20 mouse cellular contexts compared by ENCODE assay signal in genomic region chr2:122361868-122362621, GRCm38 (mm10). TPM values are rescaled to one million over a fixed set of nuclear protein-coding genes. Genes with fewer than 3 reads are reported as not detected.
A peak's percentile ranks its signal among the peaks of the same experiment; 100 is the strongest.
DNase-seq lines count a peak whose midpoint lies in the region; ATAC-seq lines count a peak whose summit lies in the region.
"Had no signal": no experiment of that assay in that cellular context is flagged by ENCODE, and none has a peak within 500 bp of the region (broad histone marks: within the 10 kb centered on the region; RNA-seq: fewer than 3 reads in every experiment).

No protein-coding gene starts in this region.

- peaks cover 54% of the 10 kb centered on the region for H3K36me3 ChIP-seq in limb, embryonic 12.5 days
- peaks cover 75% of the 10 kb centered on the region for H3K36me3 ChIP-seq in limb, embryonic 10.5 days
- peaks cover 36% of the 10 kb centered on the region for H3K36me3 ChIP-seq in midbrain, embryonic 13.5 days
- H3K36me3 ChIP-seq: heart, embryonic 15.5 days had no signal

- ATAC-seq in cerebellum, adult (ENCODE audit: insufficient number of reproducible peaks, low FRiP score, low TSS enrichment): no peak
- ATAC-seq in limb, embryonic 12.5 days (ENCODE audit: insufficient number of reproducible peaks, insufficient read depth, low FRiP score, low TSS enrichment, low read depth): no peak
- ATAC-seq in midbrain, embryonic 13.5 days: no peak

- H3K4me1 ChIP-seq in limb, embryonic 12.5 days (replicated peaks): peaks cover 14% of the 10 kb centered on the region
- peaks cover 19% of the 10 kb centered on the region for H3K4me1 ChIP-seq in limb, embryonic 10.5 days
- H3K4me1 ChIP-seq in midbrain, embryonic 13.5 days (replicated peaks): peaks cover 34% of the 10 kb centered on the region

- WGBS in limb, embryonic 12.5 days: 66% methylated on average over 10 of the region's 10 CpGs
- 70% methylated on average over 10 of the region's 10 CpGs for WGBS in limb, embryonic 10.5 days
- 60% methylated on average over 10 of the region's 10 CpGs for WGBS in midbrain, embryonic 13.5 days

- no peaks in the 10 kb centered on the region for H3K27me3 ChIP-seq in limb, embryonic 12.5 days
- H3K27me3 ChIP-seq in limb, embryonic 10.5 days (ENCODE audit: low read depth, poor library complexity, severe bottlenecking): no peaks in the 10 kb centered on the region
- no peaks in the 10 kb centered on the region for H3K27me3 ChIP-seq in midbrain, embryonic 13.5 days
- H3K27me3 ChIP-seq: CH12.LX; embryonic facial prominence, embryonic 13.5 days; heart, embryonic 15.5 days; kidney, embryonic 15.5 days had no signal

- no peak overlapping the region for H3K4me3 ChIP-seq in limb, embryonic 12.5 days (replicated peaks)
- H3K4me3 ChIP-seq in limb, embryonic 10.5 days: no peak overlapping the region
- H3K4me3 ChIP-seq in midbrain, embryonic 13.5 days (replicated peaks): no peak overlapping the region
- H3K4me3 ChIP-seq: embryonic facial prominence, embryonic 13.5 days; forebrain, embryonic 10.5 days; heart, embryonic 15.5 days; kidney, embryonic 15.5 days; layer of hippocampus, adult 2 months had no signal

- H3K9ac ChIP-seq in limb, embryonic 12.5 days (replicated peaks): no peak overlapping the region
- H3K9ac ChIP-seq in midbrain, embryonic 13.5 days (replicated peaks): no peak overlapping the region
- H3K9ac ChIP-seq: embryonic facial prominence, embryonic 13.5 days; heart, embryonic 15.5 days; kidney, embryonic 15.5 days; liver, embryonic 14.5 days had no signal

- peak overlapping the region; percentile 23; the same call in 1 of the 2 replicates for H3K27ac ChIP-seq in limb, embryonic 12.5 days
- H3K27ac ChIP-seq in limb, embryonic 10.5 days: no peak overlapping the region
- H3K27ac ChIP-seq in midbrain, embryonic 13.5 days: no peak overlapping the region
- H3K27ac ChIP-seq: embryonic facial prominence, embryonic 13.5 days; forebrain, embryonic 10.5 days; heart, embryonic 15.5 days; kidney, embryonic 15.5 days; layer of hippocampus, adult 2 months; liver, embryonic 14.5 days had no signal

- no peak overlapping the region for H3K4me2 ChIP-seq in limb, embryonic 12.5 days
- H3K4me2 ChIP-seq in midbrain, embryonic 13.5 days (replicated peaks): no peak overlapping the region
- H3K4me2 ChIP-seq: embryonic facial prominence, embryonic 13.5 days; heart, embryonic 15.5 days; kidney, embryonic 15.5 days had no signal

- H3K9me3 ChIP-seq in limb, embryonic 12.5 days: no peaks in the 10 kb centered on the region
- H3K9me3 ChIP-seq in limb, embryonic 10.5 days (replicated peaks): no peaks in the 10 kb centered on the region
- no peaks in the 10 kb centered on the region for H3K9me3 ChIP-seq in midbrain, embryonic 13.5 days
- H3K9me3 ChIP-seq: embryonic facial prominence, embryonic 13.5 days; forebrain, embryonic 10.5 days; heart, embryonic 15.5 days; kidney, embryonic 15.5 days had no signal

- DNase-seq in cerebellum, adult 11 months: peak; percentile 60
- DNase-seq in limb, embryonic 10.5 days (ENCODE audit: low spot score): no peak
- DNase-seq in cerebellum, postnatal 36 days: peak; percentile 54 to 66
- peak; percentile 53 for DNase-seq in retina, postnatal 1 day
- DNase-seq in embryo, embryonic 10 days (ENCODE audit: low spot score): no peak
- DNase-seq: adrenal gland, postnatal 36 days; lung, postnatal 10 days; right cerebral cortex, adult 18-20 months had no signal

RNA-seq across cellular contexts. Expression of gene Shf, which starts 6.9 kb away (rescaled TPM):
- polyA plus RNA-seq in limb, embryonic 12.5 days (2016; fragmentation: Nextera tagmentation; extraction: Ambion mirVana): 5.4 and 6.5 TPM in 2 replicates
- 5.4 TPM in 2 replicates for polyA plus RNA-seq in limb, embryonic 10.5 days (2016; fragmentation: Nextera tagmentation; extraction: Ambion mirVana)
- 7.1 and 10.2 TPM in 2 replicates for polyA plus RNA-seq in midbrain, embryonic 13.5 days (2015; fragmentation: Nextera tagmentation; extraction: Ambion mirVana)

RNA-seq across cellular contexts. Expression of gene Duox1, which starts 46.6 kb away (rescaled TPM):
- 0.13 and 0.22 TPM in 2 replicates for polyA plus RNA-seq in limb, embryonic 12.5 days (2016; fragmentation: Nextera tagmentation; extraction: Ambion mirVana)
- polyA plus RNA-seq in limb, embryonic 10.5 days (2016; fragmentation: Nextera tagmentation; extraction: Ambion mirVana): 0.14 and 0.18 TPM in 2 replicates
- polyA plus RNA-seq in midbrain, embryonic 13.5 days (2015; fragmentation: Nextera tagmentation; extraction: Ambion mirVana): 0.13 and 0.15 TPM in 2 replicates
- polyA plus RNA-seq: activated CD4-positive, CD25-positive, alpha-beta regulatory T cell, adult 4 months; forebrain, embryonic 10.5 days; liver, embryonic 14.5 days had no signal

RNA-seq across cellular contexts. Expression of gene Duoxa1, which starts 48.5 kb away (rescaled TPM):
- polyA plus RNA-seq in limb, embryonic 12.5 days (2016; fragmentation: Nextera tagmentation; extraction: Ambion mirVana): 1.1 and 1.2 TPM in 2 replicates
- polyA plus RNA-seq in limb, embryonic 10.5 days (2016; fragmentation: Nextera tagmentation; extraction: Ambion mirVana): 0.45 TPM in 1 of 2 replicates, not detected in the other
- polyA plus RNA-seq in midbrain, embryonic 13.5 days (2015; fragmentation: Nextera tagmentation; extraction: Ambion mirVana): 0.20 and 0.39 TPM in 2 replicates
- polyA plus RNA-seq: forebrain, embryonic 10.5 days; frontal cortex, adult 2 months; heart, embryonic 15.5 days; liver, embryonic 14.5 days had no signal

Comparison
In these comparisons a context has a peak if more than half of its experiments do, and no peak if none do; other contexts are left out.
1. DNase-seq: peak in cerebellum, adult 11 months (single experiment), cerebellum, postnatal 36 days (2 of 2) and retina, postnatal 1 day (single experiment); none in limb, embryonic 10.5 days (single experiment) and embryo, embryonic 10 days (single experiment).